Mouse (Mus musculus) neutrophil, adult 5-6 weeks (primary cell): ENCODE results near the gene Rfc4. TPM values are rescaled to one million over a fixed set of nuclear protein-coding genes. Genes with fewer than 3 reads are reported as not detected.
A peak's percentile ranks its signal among the peaks of the same experiment; 100 is the strongest.

Source experiments
- ATAC-seq: fragments of 151-379, 151-347 bp; 2 replicates; pipeline ENCODE4 v1.8.0; 2017; ENCODE audit warnings: mild to moderate bottlenecking, moderate TSS enrichment; ENCODE audit not compliant: insufficient number of reproducible peaks, poor library complexity, low FRiP score, severe bottlenecking; ENCODE audit errors: extremely low read depth
- total RNA-seq: library from RNA; stranded (forward); fragments of 200-1000 nt; gene quantifications from 2 replicates; pipeline ENCODE4 v1.2.3, GENCODE M21; 2017

The Rfc4 gene
- total RNA-seq: 6.8 and 7.1 TPM in 2 replicates

DNA sequence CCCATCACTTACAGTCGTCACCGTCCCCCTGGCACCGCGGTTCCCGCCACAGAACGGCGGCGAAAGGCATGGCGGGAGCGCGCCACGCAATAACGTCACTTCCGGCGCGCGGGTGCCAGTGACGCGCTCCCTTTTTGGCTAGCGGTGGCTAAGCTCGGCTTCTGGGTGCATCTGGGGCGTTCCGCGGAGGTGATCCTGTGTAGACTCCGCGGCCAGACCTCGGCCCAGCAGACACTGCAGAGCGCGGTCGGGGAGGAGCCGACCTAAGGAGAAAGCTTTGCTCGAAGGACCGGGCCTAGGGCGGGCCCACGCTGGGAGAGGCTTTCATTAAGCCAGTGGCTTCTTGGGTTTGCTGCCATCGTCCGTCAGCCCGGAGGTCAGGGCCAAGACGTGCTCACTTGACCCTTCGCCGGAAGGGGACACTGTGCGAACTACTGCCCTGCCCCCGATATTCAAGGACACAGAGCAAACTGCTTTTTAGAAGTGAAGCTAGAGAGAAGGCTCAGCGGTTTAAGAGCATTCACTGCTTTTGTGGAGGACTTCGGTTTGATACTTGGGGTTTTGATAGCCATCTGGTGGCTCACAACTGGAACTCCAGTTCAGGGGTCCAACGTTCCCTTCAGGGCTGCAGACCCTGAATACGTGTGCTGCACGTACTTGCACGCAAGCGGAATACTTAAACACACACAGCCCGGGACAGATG is at the start of gene Rfc4:
Gene Rfc4, minus strand, starts transcription at position 65 of the 703 bp plus-strand sequence.
- ATAC-seq: peak; percentile 95

DNA sequence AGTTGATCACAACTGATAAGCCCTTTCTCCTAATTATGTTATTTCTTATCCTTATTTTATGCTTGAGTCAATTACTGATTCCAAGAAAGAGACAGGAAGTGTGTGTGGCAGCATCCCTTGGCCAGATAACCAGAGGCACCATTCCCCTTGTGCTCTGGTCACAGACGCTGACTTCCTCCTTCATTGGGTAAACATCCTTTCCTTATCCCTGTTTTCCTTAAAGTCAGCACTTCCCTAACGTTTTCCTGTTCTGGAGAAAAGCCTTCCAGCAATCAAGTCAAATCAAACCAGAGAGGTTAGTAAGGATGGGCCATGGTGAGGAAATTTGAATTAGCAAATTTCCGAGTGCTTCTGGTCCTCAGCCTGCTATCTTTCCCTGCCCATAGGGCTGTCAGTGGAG is 48.4 kb upstream of the Rfc4 start:
- no peak for ATAC-seq

DNA sequence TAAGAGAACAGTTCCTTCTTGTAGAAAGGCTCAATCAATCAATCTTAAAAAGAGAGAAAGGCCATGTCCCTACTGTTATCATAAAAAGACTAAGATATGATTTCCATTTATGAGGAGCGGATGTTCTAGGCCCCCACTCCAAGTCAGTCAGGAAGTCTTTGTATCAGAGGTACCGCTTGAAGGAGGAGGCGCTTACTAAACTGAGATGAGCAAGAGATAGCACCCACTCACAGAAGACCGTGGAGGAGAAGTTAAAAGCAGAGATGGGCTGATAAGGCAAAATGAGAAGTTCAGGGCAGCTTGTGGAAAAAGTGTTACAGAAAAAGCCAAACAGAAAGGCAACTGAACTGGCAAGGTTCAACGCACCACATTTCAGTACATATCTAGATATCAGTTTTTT is 47.3 kb upstream of the Rfc4 start:
- ATAC-seq: no peak

DNA sequence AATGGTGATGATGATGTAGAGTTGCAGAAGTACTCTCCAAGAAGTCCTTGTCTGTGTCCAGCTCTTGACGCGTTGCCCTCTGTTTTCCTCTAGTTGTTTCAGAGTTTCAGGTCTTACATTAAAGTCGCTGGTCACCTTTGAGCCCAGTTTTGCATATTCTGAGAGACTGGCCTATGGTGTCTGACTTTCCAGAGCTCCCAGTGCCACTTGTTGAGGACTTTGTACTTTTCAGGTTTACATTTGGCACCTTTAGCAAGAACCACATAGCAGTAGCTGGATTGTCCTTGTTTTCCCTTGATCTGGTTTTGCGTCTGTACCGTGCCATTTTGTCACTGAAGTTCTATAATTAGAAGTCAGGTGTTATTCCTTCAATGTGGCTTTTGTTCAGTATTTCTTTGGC is 46.4 kb upstream of the Rfc4 start:
- ATAC-seq: no peak

DNA sequence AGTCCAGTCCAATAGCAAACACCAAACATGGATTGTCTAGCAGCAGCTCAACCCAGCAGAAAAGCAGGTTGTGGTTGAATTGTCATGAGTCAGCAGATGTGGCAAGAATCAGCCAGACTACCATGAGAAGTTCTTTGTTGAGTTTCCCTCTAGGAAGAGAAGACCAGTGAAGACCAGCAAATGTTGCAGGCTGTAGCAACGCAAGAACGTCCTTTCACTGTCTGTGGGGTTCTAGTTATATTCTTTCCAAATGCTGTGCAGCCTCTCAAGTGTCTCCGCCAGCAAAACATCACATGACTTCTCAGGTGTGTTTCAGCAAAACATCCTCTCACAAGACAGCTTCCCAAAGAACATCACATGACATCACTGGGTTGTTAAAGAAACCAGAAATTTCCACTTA is 43.3 kb upstream of the Rfc4 start:
- ATAC-seq: no peak

DNA sequence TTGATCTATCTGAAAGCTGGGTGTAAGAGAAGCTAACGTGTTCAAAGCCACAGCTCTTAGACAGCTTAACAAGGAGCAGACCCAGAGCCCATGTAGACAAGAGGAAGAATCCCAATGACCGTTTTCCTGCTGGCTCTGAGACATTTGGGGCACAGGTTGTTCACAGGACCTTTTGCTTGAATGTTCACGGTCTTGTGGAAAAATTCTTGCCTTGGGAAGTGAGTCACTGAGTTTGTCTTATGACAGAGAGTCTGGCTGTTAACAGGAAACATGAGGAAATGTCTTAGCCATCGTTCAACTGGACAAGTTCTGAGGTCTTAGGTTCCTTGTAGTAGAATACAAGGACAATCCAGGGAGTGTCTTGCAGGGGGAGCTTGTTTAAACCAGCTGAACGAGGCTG is 39.5 kb upstream of the Rfc4 start:
- no peak for ATAC-seq

DNA sequence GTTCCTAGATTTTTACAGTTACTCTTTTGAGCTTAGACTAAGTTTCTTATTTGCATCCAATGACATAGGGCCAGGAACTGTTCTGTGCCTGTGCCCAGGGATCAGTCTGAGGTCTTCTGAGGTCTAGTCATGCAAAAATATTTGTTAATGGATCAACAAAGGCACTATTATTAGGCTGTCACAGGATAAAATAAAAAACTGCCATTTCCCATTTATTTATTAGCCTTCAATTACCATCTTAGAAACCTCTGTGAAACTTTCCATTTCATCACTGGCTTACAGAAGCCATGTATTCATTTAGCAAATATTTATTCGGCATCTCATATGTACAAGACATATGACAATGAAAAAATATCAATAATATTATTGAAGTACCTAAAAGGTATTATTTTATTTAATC is 39.1 kb upstream of the Rfc4 start:
- ATAC-seq: no peak

DNA sequence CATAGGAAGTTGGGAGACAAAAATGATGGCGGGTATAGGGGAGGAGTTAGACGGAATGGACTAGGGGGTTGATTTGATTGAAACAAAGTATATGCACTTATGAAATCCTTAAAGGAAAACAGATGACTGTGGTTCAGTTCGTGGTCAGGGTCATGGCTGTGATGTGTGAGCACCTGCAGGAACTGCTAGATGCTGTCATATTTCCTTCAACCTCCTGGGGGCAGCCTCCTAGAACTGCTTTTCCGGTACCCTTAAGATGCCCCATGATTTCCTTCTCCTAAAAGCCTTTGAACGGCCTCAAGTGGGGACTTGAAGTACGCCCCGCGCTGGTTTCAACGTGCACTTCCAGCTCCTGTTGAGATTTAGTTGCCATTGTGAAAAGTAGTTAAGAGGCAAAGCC is 37.9 kb upstream of the Rfc4 start:
- ATAC-seq: peak; percentile 56; the same call in 1 of the 2 replicates

DNA sequence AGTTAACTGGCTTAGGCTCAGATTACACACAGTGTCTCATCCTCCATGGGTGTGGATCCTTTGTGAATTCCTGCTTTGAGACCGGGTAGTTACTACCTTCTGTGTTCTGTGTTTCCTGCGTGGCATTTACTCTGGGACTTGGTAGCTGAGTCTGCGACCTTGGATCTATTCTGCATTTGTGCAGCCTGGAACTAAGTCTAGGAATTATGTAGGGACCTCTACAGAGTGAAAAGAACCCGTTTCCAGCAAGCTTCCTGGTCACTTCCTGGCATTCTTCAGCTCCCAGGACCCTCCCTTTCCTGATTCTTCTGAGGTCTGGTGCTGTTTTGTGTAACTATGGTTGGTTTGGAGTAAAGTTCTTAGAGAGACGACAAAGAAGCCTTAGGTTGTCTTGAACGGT is 36.9 kb upstream of the Rfc4 start:
- no peak for ATAC-seq

DNA sequence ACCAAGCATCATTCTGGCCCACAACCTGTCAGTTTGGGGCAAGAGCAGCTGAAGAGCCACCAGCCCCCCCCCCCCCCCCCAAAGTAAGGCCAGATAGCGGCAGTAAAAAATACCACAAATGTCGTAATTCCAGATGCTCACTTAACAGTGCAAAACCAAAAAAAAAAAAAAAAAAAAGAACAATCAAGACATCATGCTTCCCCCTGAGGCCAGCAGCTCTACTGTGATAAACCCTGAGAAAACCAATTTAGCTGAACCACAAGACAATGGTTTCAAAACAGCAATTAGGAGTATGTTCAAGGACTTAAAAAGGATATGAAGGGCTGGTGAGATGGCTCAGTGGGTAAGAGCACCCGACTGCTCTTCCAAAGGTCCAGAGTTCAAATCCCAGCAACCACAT is 34.6 kb upstream of the Rfc4 start:
- no peak for ATAC-seq

DNA sequence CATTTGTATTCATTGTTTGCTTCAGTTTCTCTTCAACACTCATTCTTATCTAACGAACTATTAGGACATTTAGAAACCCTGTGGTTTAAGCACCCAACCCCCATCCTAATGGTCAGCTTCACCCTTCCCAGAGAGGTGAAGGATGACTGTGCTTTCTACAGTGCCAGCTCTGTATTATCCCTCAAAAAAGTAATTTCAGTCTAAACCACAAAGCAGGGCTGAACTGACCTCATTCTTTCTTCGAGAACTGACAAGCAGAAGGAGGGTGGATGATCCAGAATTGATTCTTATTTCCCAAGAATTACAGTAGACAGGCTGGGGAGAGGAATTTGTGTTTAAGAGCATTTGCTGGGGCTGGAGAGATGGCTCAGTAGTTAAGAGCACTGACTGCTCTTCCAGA is 32.2 kb upstream of the Rfc4 start:
- ATAC-seq: no peak

DNA sequence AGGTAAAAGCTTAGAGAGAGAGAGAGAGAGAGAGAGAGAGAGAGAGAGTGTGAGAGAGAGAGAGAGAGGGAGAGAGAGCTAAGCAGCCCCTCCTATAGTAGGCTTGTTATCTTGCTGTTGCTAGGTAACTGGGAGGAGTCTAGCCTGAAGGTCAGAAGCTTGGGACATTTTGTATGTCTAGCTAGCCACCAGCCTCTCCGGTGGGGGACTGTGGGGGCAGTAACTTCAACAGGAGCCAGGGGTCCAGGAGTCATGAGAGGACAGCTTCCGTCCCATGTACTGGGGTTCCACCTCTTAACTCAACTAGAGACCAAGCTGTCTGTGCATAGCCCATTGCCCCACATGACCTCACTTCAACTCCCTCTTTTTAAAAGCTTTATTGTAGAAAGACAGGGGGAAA is 31.4 kb upstream of the Rfc4 start:
- no peak for ATAC-seq

DNA sequence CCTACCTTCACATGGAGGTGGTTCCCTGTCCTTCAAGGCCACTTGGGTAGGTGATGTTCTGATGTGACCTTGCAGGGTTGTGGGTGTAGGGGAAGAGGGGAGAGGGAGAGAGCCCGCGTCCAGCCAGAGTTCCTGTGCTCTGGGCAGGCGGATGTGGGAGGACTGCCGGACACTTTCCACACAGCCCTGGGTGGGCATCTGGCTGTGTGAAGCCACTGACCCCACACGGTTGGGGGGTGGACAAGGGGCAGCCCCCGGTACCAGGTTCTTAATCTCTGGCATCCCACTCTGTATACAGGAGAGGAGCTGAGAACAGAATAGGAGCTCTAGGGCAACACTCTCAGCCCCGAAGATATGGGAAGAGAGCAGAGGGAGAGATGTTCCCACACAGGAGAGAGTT is 30.8 kb upstream of the Rfc4 start:
- ATAC-seq: no peak

DNA sequence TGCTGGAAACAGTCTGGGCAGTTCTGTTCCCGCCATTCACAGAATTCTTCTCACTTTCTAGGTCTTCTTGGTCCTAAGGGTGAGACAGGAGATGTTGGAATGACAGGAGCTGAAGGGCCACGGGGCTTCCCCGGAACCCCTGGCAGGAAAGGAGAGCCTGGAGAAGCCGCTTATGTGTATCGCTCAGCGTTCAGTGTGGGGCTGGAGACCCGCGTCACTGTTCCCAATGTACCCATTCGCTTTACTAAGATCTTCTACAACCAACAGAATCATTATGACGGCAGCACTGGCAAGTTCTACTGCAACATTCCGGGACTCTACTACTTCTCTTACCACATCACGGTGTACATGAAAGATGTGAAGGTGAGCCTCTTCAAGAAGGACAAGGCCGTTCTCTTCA is 29.5 kb upstream of the Rfc4 start:
- no peak for ATAC-seq

DNA sequence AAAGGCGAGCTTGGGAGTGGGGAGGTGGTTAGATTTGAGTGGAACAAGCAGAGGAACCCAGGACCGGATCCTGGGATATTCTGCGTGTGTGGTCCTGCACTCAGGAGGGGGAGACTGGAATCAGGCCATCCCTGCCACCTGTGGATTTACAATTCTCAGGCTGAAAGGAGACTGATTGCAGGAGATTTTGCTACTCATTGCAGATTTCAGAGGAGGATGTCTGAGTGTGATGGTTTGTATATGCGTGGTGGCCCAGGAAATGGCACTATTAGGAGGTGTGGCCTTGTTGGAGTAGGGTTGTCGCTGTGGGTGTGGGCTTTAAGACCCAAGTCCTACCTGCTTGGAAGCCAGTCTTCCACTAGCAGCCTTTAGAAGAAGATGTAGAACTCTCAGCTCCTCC is 26.7 kb upstream of the Rfc4 start:
- no peak for ATAC-seq

DNA sequence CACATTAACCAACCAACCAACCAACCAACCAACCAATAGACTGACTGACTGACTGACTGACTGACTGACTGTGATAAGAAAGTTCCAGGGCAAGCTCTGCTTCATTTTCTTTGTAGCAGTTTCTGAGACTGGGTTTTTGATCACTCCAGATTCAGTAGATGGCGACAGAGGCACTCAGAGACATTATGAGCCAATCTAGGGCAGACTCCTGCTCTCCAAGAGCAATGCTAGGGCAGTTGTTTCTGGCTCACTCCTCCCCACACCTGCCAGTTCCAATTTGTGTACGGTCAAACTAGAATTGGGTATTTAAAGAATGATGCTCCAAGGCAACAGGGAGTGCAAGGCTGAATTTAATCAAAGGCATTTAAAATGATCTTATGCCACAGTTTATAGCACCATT is 23.9 kb upstream of the Rfc4 start:
- peak; percentile 47; the same call in 1 of the 2 replicates for ATAC-seq

DNA sequence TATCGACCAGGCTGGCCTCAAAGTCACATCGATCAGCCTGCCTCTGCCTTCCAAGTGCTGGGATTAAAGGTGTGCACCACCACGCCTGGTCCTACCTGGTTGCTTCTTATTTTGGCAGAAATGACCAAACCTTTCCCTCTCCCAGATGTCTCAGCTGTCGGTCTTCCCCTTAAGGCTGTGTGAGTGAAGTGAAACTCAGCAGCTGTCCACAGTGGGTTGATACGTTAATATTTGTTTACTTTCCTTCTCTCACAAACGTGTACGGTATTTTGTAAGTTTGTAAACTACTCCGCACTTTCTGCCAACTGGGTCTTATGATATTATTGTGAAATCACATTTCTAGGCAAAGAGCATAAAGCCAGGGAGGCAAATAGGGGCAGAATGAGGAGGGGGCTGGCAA is 21.9 kb upstream of the Rfc4 start:
- ATAC-seq: no peak

DNA sequence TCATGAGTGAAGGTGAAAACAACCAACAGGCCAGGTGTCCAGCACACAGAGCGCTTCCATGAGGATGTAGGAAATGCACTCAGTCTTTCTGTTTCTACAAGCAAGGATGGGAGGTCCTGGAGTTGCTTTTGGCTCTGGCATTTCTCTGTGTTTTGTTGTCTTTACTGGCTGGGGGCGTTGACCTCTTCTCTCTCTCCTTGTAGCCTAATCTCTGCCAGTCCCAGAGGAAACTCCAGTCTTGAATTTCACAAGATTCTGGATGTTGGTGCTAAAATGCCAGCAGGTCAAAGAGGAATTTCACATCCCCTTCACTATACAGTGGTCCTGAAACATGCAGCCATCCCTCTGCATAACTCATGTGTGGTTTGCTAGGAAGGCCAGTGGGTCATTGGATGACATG is 21.4 kb upstream of the Rfc4 start:
- ATAC-seq: no peak

DNA sequence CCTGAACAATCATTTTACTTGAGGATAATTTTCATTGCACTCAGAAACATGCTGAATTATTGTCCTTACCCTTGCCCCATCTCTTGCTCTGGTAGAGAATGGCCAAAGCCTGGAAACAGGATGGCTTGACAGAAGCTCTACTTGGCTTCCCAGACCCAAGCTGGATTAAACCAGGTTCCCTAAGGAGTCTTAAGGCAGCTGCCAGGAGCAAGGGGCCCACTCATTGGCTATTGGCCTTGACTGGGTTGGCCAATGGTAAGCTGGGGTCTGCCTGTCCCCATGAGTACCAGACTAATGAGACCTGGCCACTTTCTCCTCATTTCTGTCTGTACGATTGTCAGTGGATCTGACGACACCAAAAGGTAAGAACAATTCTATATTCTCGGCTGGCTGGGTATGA is 18.7 kb upstream of the Rfc4 start, which contains the start of gene Adipoq:
Gene Adipoq, plus strand, starts transcription at position 257 of the 400 bp plus-strand sequence.
- no peak for ATAC-seq

DNA sequence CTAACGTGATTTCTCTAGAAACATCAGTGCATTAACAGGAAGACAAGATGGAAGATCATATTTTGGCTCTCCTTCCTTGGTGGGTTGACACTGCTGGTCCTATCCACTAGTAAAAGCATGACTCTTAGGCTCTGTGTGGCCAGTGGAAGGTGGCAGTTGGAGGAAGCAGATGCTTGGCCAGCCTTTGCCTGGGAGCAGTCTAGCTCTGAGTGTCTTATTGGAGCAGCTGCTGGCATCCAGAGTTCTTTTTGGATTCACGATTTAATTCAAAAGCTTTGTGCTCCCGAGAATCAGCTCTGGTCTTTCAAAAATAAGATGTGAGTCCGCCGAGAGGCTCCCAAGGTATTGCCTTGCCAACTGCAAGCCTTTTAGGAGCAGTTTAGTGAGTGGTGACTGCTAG is 17.7 kb upstream of the Rfc4 start:
- ATAC-seq: no peak

DNA sequence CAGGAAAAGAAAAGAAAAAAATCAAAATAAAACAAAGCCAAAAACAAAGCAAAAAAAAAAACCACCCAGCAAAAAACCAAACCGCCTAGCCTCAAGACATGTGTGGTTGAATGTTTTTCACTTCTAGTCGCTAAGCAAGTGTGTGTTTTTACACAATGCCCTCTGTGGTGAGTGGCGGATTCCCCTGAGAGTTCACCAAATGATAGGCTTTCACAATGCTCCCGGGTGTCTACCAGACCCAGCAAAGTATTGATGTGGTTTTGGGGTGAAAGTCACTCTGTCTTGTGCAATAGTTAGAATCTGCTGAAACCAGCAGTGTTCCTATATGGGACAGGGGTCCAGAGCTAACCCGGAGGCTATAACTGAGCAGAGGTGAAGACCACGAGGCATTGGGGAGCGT is 16.8 kb upstream of the Rfc4 start:
- peak; percentile 81 for ATAC-seq
